Mouse (Mus musculus): ENCODE results near the gene Polr3gl. TPM values are rescaled to one million over a fixed set of nuclear protein-coding genes. Genes with fewer than 3 reads are reported as not detected.

The Polr3gl gene
- polyA plus RNA-seq, 1 experiment: 9.2 TPM

DNA sequence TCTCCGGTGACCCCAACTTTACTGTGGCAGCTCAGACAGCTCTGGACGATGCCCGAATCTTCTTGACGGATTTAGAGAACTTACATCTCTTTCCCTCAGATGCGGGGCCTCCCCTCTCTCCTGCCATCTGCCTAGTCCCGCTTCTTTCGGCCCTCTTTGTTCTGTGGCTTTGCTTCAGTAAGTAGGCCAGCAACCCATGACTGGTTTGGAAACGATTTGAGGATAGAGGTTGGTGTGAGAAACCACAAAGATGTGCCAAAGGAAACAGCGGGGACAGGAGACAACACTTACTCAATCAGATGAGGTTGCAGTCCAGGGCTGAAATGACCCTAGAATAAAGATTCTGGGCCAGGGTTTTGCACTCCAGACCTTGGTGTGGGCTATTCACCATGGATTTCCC, 65.5 kb downstream of the Polr3gl start:
- Histone ChIP-seq H3K4me3 (ENCODE audit: extremely low read depth, insufficient read depth, insufficient read length) (no peak overlapping the region), H3K27me3 (ENCODE audit: control insufficient read depth, insufficient read depth, low read length) (peaks cover 6% of the 10 kb centered on the region; the same call in 1 of the 2 replicates), H3K27ac (ENCODE audit: insufficient read depth, low read length) (no peak overlapping the region), H3K4me1 (ENCODE audit: control insufficient read depth, insufficient read depth, insufficient read length) (no peaks in the 10 kb centered on the region), H3K36me3 (ENCODE audit: control insufficient read depth, insufficient read depth, low read length) (no peaks in the 10 kb centered on the region)
- 43% methylated on average over 9 of the region's 9 CpGs for WGBS
- DNase-seq (ENCODE audit: low read depth in 1 of 2, low spot score in 2 of 2): no peak
- TF ChIP-seq POLR2A (IDR thresholded peaks at IDR 0.05; ENCODE audit: low read depth, low read length): no peak
- TF ChIP-seq CTCF (IDR thresholded peaks at IDR 0.05; ENCODE audit: extremely low read depth, insufficient read depth, insufficient read length, insufficient replicate concordance): no peak

Other genes with a start within 250 kb of the Polr3gl start
- not detected in 2 replicates for gene BC107364, start 141.9 kb downstream of the Polr3gl start, polyA plus RNA-seq (2012; rRNA removed)
- gene Hfe2, start 69.0 kb downstream of the Polr3gl start, polyA plus RNA-seq (2012; rRNA removed): 0.18 and 0.32 TPM in 2 replicates
- gene Txnip, start 36.2 kb downstream of the Polr3gl start, polyA plus RNA-seq (2012; rRNA removed): 423 and 439 TPM in 2 replicates
- gene Gm16253, start 17.2 kb downstream of the Polr3gl start, polyA plus RNA-seq (2012; rRNA removed): 0.18 TPM in 1 of 2 replicates, not detected in the other
- gene Ankrd34a, start 2.5 kb upstream of the Polr3gl start, polyA plus RNA-seq (2012; rRNA removed): 0.14 and 0.15 TPM in 2 replicates
- gene Lix1l, start 7.0 kb upstream of the Polr3gl start, polyA plus RNA-seq (2012; rRNA removed): 5.8 and 5.9 TPM in 2 replicates
- gene Rbm8a, start 35.8 kb upstream of the Polr3gl start, polyA plus RNA-seq (2012; rRNA removed): 2.6 and 3.1 TPM in 2 replicates
- 17.5 and 21.0 TPM in 2 replicates for gene Pex11b, start 41.2 kb upstream of the Polr3gl start, polyA plus RNA-seq (2012; rRNA removed)
- gene Gm42957, start 41.3 kb upstream of the Polr3gl start, polyA plus RNA-seq (2012; rRNA removed): 0.06 and 0.25 TPM in 2 replicates
- 1.1 and 1.3 TPM in 2 replicates for gene Itga10, start 51.4 kb upstream of the Polr3gl start, polyA plus RNA-seq (2012; rRNA removed)
- 0.74 and 0.97 TPM in 2 replicates for gene Ankrd35, start 76.0 kb upstream of the Polr3gl start, polyA plus RNA-seq (2012; rRNA removed)
- gene Pias3, start 102.2 kb upstream of the Polr3gl start, polyA plus RNA-seq (2012; rRNA removed): 30.9 and 31.0 TPM in 2 replicates
- gene Nudt17, start 114.4 kb upstream of the Polr3gl start, polyA plus RNA-seq (2012; rRNA removed): 4.5 and 4.8 TPM in 2 replicates
- gene Polr3c, start 133.4 kb upstream of the Polr3gl start, polyA plus RNA-seq (2012; rRNA removed): 24.8 and 26.8 TPM in 2 replicates
- gene Rnf115, start 133.5 kb upstream of the Polr3gl start, polyA plus RNA-seq (2012; rRNA removed): 11.3 and 15.1 TPM in 2 replicates
- gene Pdzk1, start 235.1 kb upstream of the Polr3gl start, polyA plus RNA-seq (2012; rRNA removed): 0.11 TPM in 1 of 2 replicates, not detected in the other
- 3.2 and 3.8 TPM in 2 replicates for gene Cd160, start 235.2 kb upstream of the Polr3gl start, polyA plus RNA-seq (2012; rRNA removed)

Data from spleen, adult 2 months (tissue).